In genomic region chr1:41285221-41285620, GRCm38 (mm10) we compare ENCODE assay signal across 26 mouse cellular contexts.
"Had no signal": no experiment of that assay in that cellular context is flagged by ENCODE, and none has a peak within 500 bp of the region (broad histone marks: within the 10 kb centered on the region; RNA-seq: fewer than 3 reads in every experiment).

No protein-coding gene starts in this region.

- H3K9me3 ChIP-seq: heart, embryonic 10.5 days; hindbrain, embryonic 10.5 days; intestine, embryonic 15.5 days; limb, embryonic 10.5 days; limb, embryonic 12.5 days; liver, embryonic 13.5 days; liver, embryonic 15.5 days had no signal

- DNase-seq: gastrocnemius, adult 2 months; gastrocnemius, postnatal 10 days; gastrocnemius, postnatal 25 days; heart, adult 18-20 months; heart, postnatal 10 days; heart, postnatal 4 days; kidney, adult 18-20 months; kidney, adult 8-10 months; kidney, postnatal 10 days; kidney, postnatal 25 days; kidney, postnatal 4 days; liver; liver, embryonic 13.5 days had no signal

- H3K27ac ChIP-seq: gastrocnemius, adult 2 months; heart, embryonic 10.5 days; hindbrain, embryonic 10.5 days; hindbrain, embryonic 14.5 days; intestine, embryonic 15.5 days; layer of hippocampus, adult 2 months; left cerebral cortex, adult 2 months; limb, embryonic 10.5 days; limb, embryonic 12.5 days; liver, embryonic 13.5 days; liver, embryonic 15.5 days had no signal

- ATAC-seq: inflammation-experienced regulatory T-cells, adult 6 months; intestine, embryonic 15.5 days; intestine, postnatal 0 days had no signal

- H3K27me3 ChIP-seq: heart, embryonic 12.5 days; intestine, embryonic 15.5 days; limb, embryonic 12.5 days; liver, embryonic 13.5 days; liver, embryonic 15.5 days had no signal

- H3K4me3 ChIP-seq: gastrocnemius, adult 2 months; heart, embryonic 10.5 days; heart, embryonic 12.5 days; hindbrain, embryonic 10.5 days; intestine, embryonic 15.5 days; layer of hippocampus, adult 2 months; left cerebral cortex, adult 2 months; limb, embryonic 10.5 days; limb, embryonic 12.5 days; liver, embryonic 13.5 days; liver, embryonic 15.5 days had no signal

- H3K36me3 ChIP-seq: heart, embryonic 10.5 days; heart, embryonic 12.5 days; hindbrain, embryonic 10.5 days; intestine, embryonic 15.5 days; limb, embryonic 10.5 days; limb, embryonic 12.5 days; liver, embryonic 13.5 days; liver, embryonic 15.5 days had no signal

- H3K9ac ChIP-seq: heart, embryonic 12.5 days; hindbrain, embryonic 14.5 days; intestine, embryonic 15.5 days; limb, embryonic 12.5 days; liver, embryonic 13.5 days; liver, embryonic 15.5 days had no signal

- H3K4me1 ChIP-seq: heart, embryonic 10.5 days; heart, embryonic 12.5 days; hindbrain, embryonic 10.5 days; intestine, embryonic 15.5 days; limb, embryonic 10.5 days; limb, embryonic 12.5 days; liver, embryonic 13.5 days; liver, embryonic 15.5 days had no signal

- H3K4me2 ChIP-seq: heart, embryonic 12.5 days; hindbrain, embryonic 14.5 days; intestine, embryonic 15.5 days; limb, embryonic 12.5 days; liver, embryonic 11.5 days; liver, embryonic 13.5 days; liver, embryonic 15.5 days had no signal
